Mouse (Mus musculus) urinary bladder, postnatal 0 days (tissue): Measurements from ENCODE around the gene Mgat4c. TPM values are rescaled to one million over a fixed set of nuclear protein-coding genes. Genes with fewer than 3 reads are reported as not detected.

Experiments used
- microRNA-seq: library from miRNA; unstranded; fragments of <30 nt; microRNA quantifications from one replicate; pipeline ENCODE4, GENCODE M21; 2016
- polyA plus RNA-seq: library from polyadenylated mRNA; unstranded; fragments of >200 nt; fragmentation: Nextera tagmentation; extraction: Ambion mirVana; gene quantifications from 2 replicates; pipeline ENCODE4 v1.2.1, GENCODE M21; 2015

Gene Mgat4c
- 0.30 TPM in 1 of 2 replicates, not detected in the other for polyA plus RNA-seq

GRCm38 (mm10) chr10:101681437-101681912 lies at the start of gene Mgat4c:
Mgat4c (plus strand) TSS chr10:101681487.

Small RNA genes lying within 50 kb of the gene (microRNA-seq; reads per million reads assigned to microRNA genes)
- not detected for gene Mir3059
